Mouse (Mus musculus): ENCODE measurements at regions not wholly inside any gene's neighbourhood (a gene's known extent, or its start where the extent isn't known, plus 50 kb on each side); places are given as distances from the start of the nearest gene placed in this dataset.

- no peak for TF ChIP-seq CTCF (IDR thresholded peaks at IDR 0.05; ENCODE audit: control insufficient read depth, insufficient read depth, low read length)
- no peak for TF ChIP-seq POLR2A (IDR thresholded peaks at IDR 0.05; ENCODE audit: borderline replicate concordance, control insufficient read depth, low read depth, low read length)
These were observed 67.4 kb upstream of the Tfec start for GRCm38 (mm10) chr6:16965658-16966057.
